Mouse (Mus musculus) limb, embryonic 12.5 days (tissue): ENCODE results near the gene Fcho2. TPM values are rescaled to one million over a fixed set of nuclear protein-coding genes. Genes with fewer than 3 reads are reported as not detected.

Source experiments
- ATAC-seq: fragments of 200-750 bp; cut with Nextera tagmentation; 2 replicates; pipeline ENCODE4 v1.8.0; 2017; ENCODE audit warnings: low read depth, moderate TSS enrichment; ENCODE audit not compliant: insufficient number of reproducible peaks, insufficient read depth, low FRiP score, low TSS enrichment
- H3K27ac ChIP-seq: fragments of 300-500 bp; sonication (generic); 2 replicates; pipeline ENCODE4 v1.5.1; 2016; ENCODE audit warnings: mild to moderate bottlenecking, moderate library complexity
- H3K27me3 ChIP-seq: fragments of 300-500 bp; sonication (generic); 2 replicates; pipeline ENCODE4 v1.6.1; 2016; ENCODE audit warnings: mild to moderate bottlenecking, moderate library complexity
- H3K36me3 ChIP-seq: fragments of 300-500 bp; sonication (generic); 2 replicates; pipeline ENCODE4 v1.6.1; 2016; ENCODE audit warnings: mild to moderate bottlenecking, moderate library complexity
- H3K4me1 ChIP-seq: fragments of 300-500 bp; sonication (generic); replicated peaks from 2 replicates; pipeline ENCODE4 v1.6.1; 2016
- H3K4me2 ChIP-seq: fragments of 300-500 bp; sonication (generic); 2 replicates; pipeline ENCODE4 v1.6.1; 2016; ENCODE audit warnings: mild to moderate bottlenecking, moderate library complexity
- H3K4me3 ChIP-seq: fragments of 300-500 bp; sonication (generic); replicated peaks from 2 replicates; pipeline ENCODE4 v1.5.1; 2016; ENCODE audit warnings: mild to moderate bottlenecking
- H3K9ac ChIP-seq: fragments of 300-500 bp; sonication (generic); replicated peaks from 2 replicates; pipeline ENCODE4 v1.6.1; 2016; ENCODE audit warnings: mild to moderate bottlenecking, moderate library complexity
- H3K9me3 ChIP-seq: fragments of 300-500 bp; sonication (generic); 2 replicates; pipeline ENCODE4 v1.6.1; 2016; ENCODE audit warnings: mild to moderate bottlenecking, moderate library complexity
- WGBS: fragments of 180-500 bp; shearing (Covaris S2); methylation state at CpG from one replicate; pipeline ENCODE4 v1.1.7; 2016; 5-methylcytosine and 5-hydroxymethylcytosine counted together
- polyA plus RNA-seq: library from polyadenylated mRNA; unstranded; fragments of >200 nt; fragmentation: Nextera tagmentation; extraction: Ambion mirVana; gene quantifications from 2 replicates; pipeline ENCODE4 v1.2.1, GENCODE M21; 2016

The Fcho2 gene
- polyA plus RNA-seq, 1 experiment from 2014 or later = 51.3 TPM

- ATAC-seq = no peak
- no peak overlapping the region for H3K4me3 ChIP-seq
- H3K9me3 ChIP-seq = 0 out of 2 replicates have a peak, but pooled peaks cover 5% of the 10 kb centered on the region
- no peaks in the 10 kb centered on the region for H3K36me3 ChIP-seq
- 0 out of 2 replicates have a peak, but pooled peaks cover 5% of the 10 kb centered on the region for H3K27me3 ChIP-seq
- no peak overlapping the region for H3K9ac ChIP-seq
- no peak overlapping the region for H3K4me2 ChIP-seq
- no peak overlapping the region for H3K27ac ChIP-seq
- WGBS = 74% methylated on average over 4 of the region's 4 CpGs
- H3K4me1 ChIP-seq = peaks cover 13% of the 10 kb centered on the region
These were observed 109.7 kb downstream of the Fcho2 start for GRCm38 (mm10) chr13:98705501-98705900.

GRCm38 (mm10) chr13:98703786-98704185, 111.5 kb downstream of the Fcho2 start:
- Histone ChIP-seq H3K27me3 (0 out of 2 replicates have a peak, but pooled peaks cover 13% of the 10 kb centered on the region), H3K4me3 (no peak overlapping the region), H3K36me3 (no peaks in the 10 kb centered on the region), H3K9me3 (0 out of 2 replicates have a peak, but pooled peaks cover 5% of the 10 kb centered on the region), H3K4me1 (peaks cover 29% of the 10 kb centered on the region), H3K27ac (no peak overlapping the region), H3K9ac (no peak overlapping the region), H3K4me2 (no peak overlapping the region)
- 84% methylated on average over 8 of the region's 8 CpGs for WGBS
- no peak for ATAC-seq

- Histone ChIP-seq H3K4me2 (no peak overlapping the region), H3K27ac (no peak overlapping the region), H3K4me1 (peaks cover 29% of the 10 kb centered on the region), H3K27me3 (peaks cover 26% of the 10 kb centered on the region), H3K9ac (no peak overlapping the region), H3K9me3 (no peaks in the 10 kb centered on the region), H3K4me3 (no peak overlapping the region), H3K36me3 (no peaks in the 10 kb centered on the region)
- WGBS = 87% methylated on average over 8 of the region's 8 CpGs
- no peak for ATAC-seq
These were observed 112.9 kb downstream of the Fcho2 start for GRCm38 (mm10) chr13:98702361-98702760.

GRCm38 (mm10) chr13:98701309-98701675, 114.0 kb downstream of the Fcho2 start:
- WGBS = 59% methylated on average over 5 of the region's 5 CpGs
- Histone ChIP-seq H3K4me1 (peaks cover 29% of the 10 kb centered on the region), H3K4me3 (no peak overlapping the region), H3K36me3 (no peaks in the 10 kb centered on the region), H3K9me3 (no peaks in the 10 kb centered on the region), H3K4me2 (no peak overlapping the region), H3K27ac (no peak overlapping the region), H3K9ac (no peak overlapping the region), H3K27me3 (peaks cover 36% of the 10 kb centered on the region)
- ATAC-seq = no peak

- ATAC-seq = 0 out of 2 replicates have a peak, but pooled peaks have one; percentile 40
These were observed 114.5 kb downstream of the Fcho2 start for GRCm38 (mm10) chr13:98700661-98701308.

GRCm38 (mm10) chr13:98699982-98700540, 115.2 kb downstream of the Fcho2 start:
- ATAC-seq = no peak
- H3K27me3 ChIP-seq = peaks cover 48% of the 10 kb centered on the region
- WGBS = 54% methylated on average over 5 of the region's 5 CpGs
- no peak overlapping the region for H3K9ac ChIP-seq
- H3K9me3 ChIP-seq = no peaks in the 10 kb centered on the region
- H3K4me3 ChIP-seq = no peak overlapping the region
- no peaks in the 10 kb centered on the region for H3K36me3 ChIP-seq
- H3K4me2 ChIP-seq = no peak overlapping the region
- H3K4me1 ChIP-seq = peaks cover 33% of the 10 kb centered on the region
- no peak overlapping the region for H3K27ac ChIP-seq

More at GRCm38 (mm10) chr13:98700661-98701308, 114.5 kb downstream of the Fcho2 start:
- Histone ChIP-seq H3K9me3 (no peaks in the 10 kb centered on the region), H3K9ac (no peak overlapping the region), H3K36me3 (no peaks in the 10 kb centered on the region), H3K4me2 (no peak overlapping the region), H3K27me3 (peaks cover 41% of the 10 kb centered on the region), H3K27ac (0 out of 2 replicates have a peak overlapping the region, but pooled peaks have one; percentile 23), H3K4me3 (no peak overlapping the region), H3K4me1 (peaks cover 29% of the 10 kb centered on the region)
- WGBS = 50% methylated on average over 10 of the region's 10 CpGs

- 35% methylated on average over 14 of the region's 14 CpGs for WGBS
- H3K4me1 ChIP-seq = peaks cover 38% of the 10 kb centered on the region
- peaks cover 56% of the 10 kb centered on the region for H3K27me3 ChIP-seq
- no peak overlapping the region for H3K4me3 ChIP-seq
- no peaks in the 10 kb centered on the region for H3K9me3 ChIP-seq
- no peak for ATAC-seq
- no peak overlapping the region for H3K9ac ChIP-seq
- H3K27ac ChIP-seq = no peak overlapping the region
- H3K4me2 ChIP-seq = no peak overlapping the region
- H3K36me3 ChIP-seq = no peaks in the 10 kb centered on the region
These were observed 116.1 kb downstream of the Fcho2 start for GRCm38 (mm10) chr13:98699051-98699744.

GRCm38 (mm10) chr13:98696716-98697115, 118.5 kb downstream of the Fcho2 start:
- Histone ChIP-seq H3K27me3 (peaks cover 72% of the 10 kb centered on the region), H3K4me1 (peaks cover 36% of the 10 kb centered on the region), H3K27ac (no peak overlapping the region), H3K4me2 (no peak overlapping the region), H3K9ac (no peak overlapping the region), H3K9me3 (no peaks in the 10 kb centered on the region), H3K4me3 (no peak overlapping the region), H3K36me3 (no peaks in the 10 kb centered on the region)
- no peak for ATAC-seq
- 81% methylated on average over 3 of the region's 3 CpGs for WGBS

GRCm38 (mm10) chr13:98695546-98695945, 119.7 kb downstream of the Fcho2 start:
- no peaks in the 10 kb centered on the region for H3K36me3 ChIP-seq
- H3K4me3 ChIP-seq = no peak overlapping the region
- peaks cover 25% of the 10 kb centered on the region for H3K4me1 ChIP-seq
- no peaks in the 10 kb centered on the region for H3K9me3 ChIP-seq
- peaks cover 78% of the 10 kb centered on the region for H3K27me3 ChIP-seq
- no peak for ATAC-seq
- H3K4me2 ChIP-seq = no peak overlapping the region
- WGBS = 21% methylated on average over 2 of the region's 2 CpGs
- H3K27ac ChIP-seq = no peak overlapping the region
- no peak overlapping the region for H3K9ac ChIP-seq

- peaks cover 75% of the 10 kb centered on the region for H3K27me3 ChIP-seq
- no peak within 1 kb of the TSS for H3K27ac ChIP-seq
- 0 out of 2 replicates have a peak, but pooled peaks have one; percentile 26 for ATAC-seq
- peak within 1 kb of the TSS; percentile 63 for H3K9ac ChIP-seq
- H3K4me3 ChIP-seq = peak within 1 kb of the TSS; percentile 44
- H3K9me3 ChIP-seq = no peaks in the 10 kb centered on the region
- peaks cover 18% of the 10 kb centered on the region for H3K4me1 ChIP-seq
- H3K36me3 ChIP-seq = no peaks in the 10 kb centered on the region
- 2% methylated on average over 44 of the region's 44 CpGs for WGBS
- H3K4me2 ChIP-seq = peak within 1 kb of the TSS; percentile 79
These were observed 120.4 kb downstream of the Fcho2 start, which contains the start of gene Tmem171 for GRCm38 (mm10) chr13:98694773-98695314. TSS of gene Tmem171 (minus strand) at chr13:98694834.

GRCm38 (mm10) chr13:98693316-98693715, 121.9 kb downstream of the Fcho2 start:
- peaks cover 11% of the 10 kb centered on the region for H3K4me1 ChIP-seq
- no peaks in the 10 kb centered on the region for H3K36me3 ChIP-seq
- no peak overlapping the region for H3K9ac ChIP-seq
- peaks cover 74% of the 10 kb centered on the region for H3K27me3 ChIP-seq
- no peak overlapping the region for H3K4me3 ChIP-seq
- WGBS = 90% methylated on average over 11 of the region's 11 CpGs
- H3K27ac ChIP-seq = no peak overlapping the region
- H3K4me2 ChIP-seq = no peak overlapping the region
- no peaks in the 10 kb centered on the region for H3K9me3 ChIP-seq
- no peak for ATAC-seq
